Mouse (Mus musculus): ENCODE measurements around the gene Fzd9. TPM values are rescaled to one million over a fixed set of nuclear protein-coding genes. Genes with fewer than 3 reads are reported as not detected.
"Not testable (repeated sequence)": the region's sequence is repeated elsewhere in the genome, so short reads cannot be mapped to it uniquely, and the experiment has no call there.

Gene Fzd9
- polyA plus RNA-seq, 1 experiment from 2014 or later, result 0.72 TPM

DNA sequence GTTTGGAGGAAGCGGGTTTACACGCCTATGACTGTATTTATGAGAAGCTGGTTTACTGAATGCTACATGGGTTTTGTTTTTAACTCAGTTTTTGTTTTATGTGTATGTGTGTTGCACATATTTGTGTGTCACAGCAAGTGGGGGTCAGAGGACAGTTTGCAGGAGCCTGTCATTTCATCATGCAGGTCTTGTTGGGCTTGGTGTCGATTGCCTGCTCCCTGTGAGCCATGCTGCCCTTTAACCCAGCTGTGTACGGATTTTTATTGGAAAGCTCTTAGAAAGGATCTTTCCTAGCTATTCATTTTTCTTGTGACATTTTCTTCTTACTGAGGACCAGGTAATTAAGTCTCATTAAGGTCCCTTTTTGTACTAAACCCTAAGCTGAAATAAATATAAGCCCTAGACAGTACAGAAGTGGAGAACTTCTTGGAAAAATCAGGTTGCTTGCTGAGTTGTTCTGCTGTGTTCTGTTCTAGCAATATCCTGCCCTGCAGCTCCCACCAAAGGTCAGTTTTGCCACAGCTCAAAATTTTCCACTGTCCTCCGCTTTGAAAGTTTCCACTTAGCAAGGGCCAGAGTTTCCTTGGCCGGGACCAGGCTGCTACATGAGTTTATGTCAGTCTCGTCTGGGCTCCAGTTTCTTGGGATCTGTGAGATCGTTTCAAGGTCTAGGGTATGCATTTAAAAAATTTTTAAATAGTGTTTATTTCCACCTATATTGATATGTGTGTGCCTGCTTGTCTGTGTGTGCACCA lies 17.7 kb downstream of the Fzd9 start:
- H3K27me3 ChIP-seq (ENCODE audit: insufficient read depth, low read length), result no peaks in the 10 kb centered on the region

DNA sequence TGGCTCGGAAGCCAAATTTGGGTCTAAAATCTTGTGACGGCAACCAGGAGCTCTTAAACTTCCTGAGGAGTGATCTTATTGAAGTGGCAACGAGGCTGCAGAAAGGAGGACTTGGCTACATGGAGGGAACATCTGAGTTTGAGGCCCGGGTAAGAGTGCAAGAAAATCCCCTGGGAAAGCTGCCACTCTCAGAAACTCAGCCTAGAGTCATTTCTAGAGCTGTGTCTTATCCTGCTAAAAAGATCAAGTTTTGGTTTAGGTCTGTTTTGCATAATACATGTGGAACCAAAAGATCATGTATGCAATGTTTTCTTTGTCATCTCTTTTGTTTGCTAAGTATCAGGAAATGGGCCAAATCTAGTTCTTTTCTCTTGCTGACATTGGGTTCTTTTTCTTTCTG lies 20.8 kb downstream of the Fzd9 start:
- H3K36me3 ChIP-seq (ENCODE audit: insufficient read depth, low read length), result peaks cover 82% of the 10 kb centered on the region
- no peak overlapping the region for H3K9ac ChIP-seq (replicated peaks; ENCODE audit: low read length)
- 88% methylated on average over 4 of the region's 4 CpGs for WGBS
- H3K4me2 ChIP-seq (replicated peaks; ENCODE audit: low read depth, low read length), result no peak overlapping the region
- no peaks in the 10 kb centered on the region for H3K4me1 ChIP-seq (ENCODE audit: insufficient read depth, low read length)
- H3K4me3 ChIP-seq (ENCODE audit: low read length), result no peak overlapping the region
- ATAC-seq (ENCODE audit: low FRiP score, low TSS enrichment), result no peak
- H3K27me3 ChIP-seq (ENCODE audit: insufficient read depth, low read length), result no peaks in the 10 kb centered on the region
- no peaks in the 10 kb centered on the region for H3K9me3 ChIP-seq (ENCODE audit: low read length)
- H3K27ac ChIP-seq (ENCODE audit: low read length), result no peak overlapping the region

More for the DNA sequence above, 17.7 kb downstream of the Fzd9 start:
- no peaks in the 10 kb centered on the region for H3K9me3 ChIP-seq (ENCODE audit: low read length)
- H3K4me3 ChIP-seq (ENCODE audit: low read length), result no peak overlapping the region
- H3K9ac ChIP-seq (replicated peaks; ENCODE audit: low read length), result no peak overlapping the region
- no peak overlapping the region for H3K27ac ChIP-seq (ENCODE audit: low read length)
- WGBS, result 83% methylated on average over 8 of the region's 8 CpGs
- H3K4me2 ChIP-seq (replicated peaks; ENCODE audit: low read depth, low read length), result no peak overlapping the region
- peaks cover 87% of the 10 kb centered on the region for H3K36me3 ChIP-seq (ENCODE audit: insufficient read depth, low read length)
- H3K4me1 ChIP-seq (ENCODE audit: insufficient read depth, low read length), result no peaks in the 10 kb centered on the region
- no peak for ATAC-seq (ENCODE audit: low FRiP score, low TSS enrichment)

DNA sequence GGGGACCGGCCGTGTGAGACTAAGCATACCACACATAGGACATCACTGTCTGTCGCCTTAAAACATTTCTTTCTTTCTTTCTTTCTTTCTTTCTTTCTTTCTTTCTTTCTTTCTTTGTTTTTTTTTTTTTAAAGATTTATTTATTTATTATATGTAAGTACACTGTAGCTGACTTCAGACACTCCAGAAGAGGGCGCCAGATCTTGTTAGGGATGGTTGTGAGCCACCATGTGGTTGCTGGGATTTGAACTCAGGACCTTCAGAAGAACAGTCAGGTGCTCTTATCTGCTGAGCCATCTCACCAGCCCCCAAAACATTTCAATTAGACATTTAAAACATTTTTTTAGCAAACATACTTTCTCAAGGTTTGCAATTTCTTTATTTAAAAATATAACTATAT lies 25.2 kb downstream of the Fzd9 start:
- not testable (repeated sequence) for H3K9ac ChIP-seq (replicated peaks; ENCODE audit: low read length); H3K27ac ChIP-seq (ENCODE audit: low read length); H3K27me3 ChIP-seq (ENCODE audit: insufficient read depth, low read length); H3K9me3 ChIP-seq (ENCODE audit: low read length); H3K4me1 ChIP-seq (ENCODE audit: insufficient read depth, low read length); H3K4me2 ChIP-seq (replicated peaks; ENCODE audit: low read depth, low read length); ATAC-seq (ENCODE audit: low FRiP score, low TSS enrichment); H3K4me3 ChIP-seq (ENCODE audit: low read length)
- peaks cover 83% of the 10 kb centered on the region for H3K36me3 ChIP-seq (ENCODE audit: insufficient read depth, low read length)
- 92% methylated on average over 4 of the region's 4 CpGs for WGBS

DNA sequence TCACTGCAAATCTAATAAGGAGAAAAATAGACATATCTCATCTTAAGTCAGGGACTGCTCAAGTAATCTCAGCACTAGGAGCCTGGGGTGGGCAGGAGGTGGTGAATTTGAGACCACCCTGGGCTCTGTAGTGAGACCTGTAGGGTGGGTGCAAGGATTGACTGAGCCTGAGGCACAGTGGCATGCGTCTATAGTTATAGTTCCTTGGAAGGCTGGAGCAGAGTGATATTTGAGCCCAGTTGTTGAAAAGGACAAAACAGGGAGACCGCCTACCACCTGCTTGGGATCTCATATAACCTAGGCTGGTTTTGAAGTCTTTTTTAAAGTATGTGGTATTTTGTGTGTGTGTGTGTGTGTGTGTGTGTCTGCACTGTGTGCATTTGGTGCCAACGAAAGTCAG lies 26.9 kb downstream of the Fzd9 start:
- peaks cover 79% of the 10 kb centered on the region for H3K36me3 ChIP-seq (ENCODE audit: insufficient read depth, low read length)
- no peak overlapping the region for H3K9ac ChIP-seq (replicated peaks; ENCODE audit: low read length)
- no peaks in the 10 kb centered on the region for H3K4me1 ChIP-seq (ENCODE audit: insufficient read depth, low read length)
- no peaks in the 10 kb centered on the region for H3K9me3 ChIP-seq (ENCODE audit: low read length)
- H3K4me3 ChIP-seq (ENCODE audit: low read length), result no peak overlapping the region
- ATAC-seq (ENCODE audit: low FRiP score, low TSS enrichment), result no peak
- H3K27ac ChIP-seq (ENCODE audit: low read length), result no peak overlapping the region
- no peak overlapping the region for H3K4me2 ChIP-seq (replicated peaks; ENCODE audit: low read depth, low read length)
- no peaks in the 10 kb centered on the region for H3K27me3 ChIP-seq (ENCODE audit: insufficient read depth, low read length)
- 86% methylated on average over 3 of the region's 3 CpGs for WGBS

DNA sequence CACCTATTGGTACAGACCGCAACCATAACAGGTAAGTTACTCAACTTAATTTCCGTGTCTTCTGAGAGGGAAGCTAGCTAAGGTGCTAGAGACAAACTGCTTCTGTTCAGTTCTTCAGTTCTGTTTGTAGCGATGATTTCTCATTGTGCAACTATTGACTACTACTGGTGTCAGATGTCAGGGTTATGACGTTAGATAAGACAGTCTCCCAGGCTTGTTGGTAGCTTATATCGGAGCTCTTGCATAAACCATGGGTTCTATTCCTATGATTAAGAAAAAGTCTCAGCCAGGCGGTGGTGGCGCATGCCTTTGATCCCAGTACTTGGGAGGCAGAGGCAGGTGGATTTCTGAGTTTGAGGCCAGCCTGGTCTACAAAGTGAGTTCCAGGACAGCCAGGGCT lies 29.0 kb downstream of the Fzd9 start:
- Histone ChIP-seq H3K4me2 (replicated peaks; ENCODE audit: low read depth, low read length) (no peak overlapping the region), H3K27me3 (ENCODE audit: insufficient read depth, low read length) (no peaks in the 10 kb centered on the region), H3K36me3 (ENCODE audit: insufficient read depth, low read length) (peaks cover 80% of the 10 kb centered on the region), H3K27ac (ENCODE audit: low read length) (no peak overlapping the region), H3K9me3 (ENCODE audit: low read length) (no peaks in the 10 kb centered on the region), H3K9ac (replicated peaks; ENCODE audit: low read length) (no peak overlapping the region), H3K4me3 (ENCODE audit: low read length) (no peak overlapping the region), H3K4me1 (ENCODE audit: insufficient read depth, low read length) (no peaks in the 10 kb centered on the region)
- 93% methylated on average over 7 of the region's 7 CpGs for WGBS
- ATAC-seq (ENCODE audit: low FRiP score, low TSS enrichment), result no peak

DNA sequence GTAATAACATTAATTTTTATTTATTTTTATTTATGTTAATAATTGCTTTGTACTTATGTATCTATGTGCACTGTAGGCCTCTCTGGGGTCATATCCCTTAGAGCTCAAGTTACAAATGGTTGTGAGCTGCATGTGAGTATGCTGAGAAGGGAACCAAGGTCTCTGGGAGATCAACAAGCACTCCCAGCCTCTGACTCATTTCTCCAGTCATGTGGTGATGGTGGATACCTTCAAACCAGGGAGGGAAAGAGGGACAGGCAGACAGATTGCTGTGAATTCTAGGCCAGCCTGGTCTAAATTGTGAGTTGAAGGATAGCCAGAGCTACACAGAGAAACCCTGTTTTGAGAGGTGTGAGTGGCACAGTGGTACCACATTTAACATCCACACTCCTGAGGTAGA lies 30.1 kb downstream of the Fzd9 start:
- Histone ChIP-seq H3K27ac (ENCODE audit: low read length) (no peak overlapping the region), H3K4me3 (ENCODE audit: low read length) (no peak overlapping the region), H3K27me3 (ENCODE audit: insufficient read depth, low read length) (no peaks in the 10 kb centered on the region), H3K4me2 (replicated peaks; ENCODE audit: low read depth, low read length) (no peak overlapping the region), H3K9me3 (ENCODE audit: low read length) (no peaks in the 10 kb centered on the region), H3K4me1 (ENCODE audit: insufficient read depth, low read length) (no peaks in the 10 kb centered on the region), H3K36me3 (ENCODE audit: insufficient read depth, low read length) (peaks cover 83% of the 10 kb centered on the region), H3K9ac (replicated peaks; ENCODE audit: low read length) (no peak overlapping the region)
- no peak for ATAC-seq (ENCODE audit: low FRiP score, low TSS enrichment)

DNA sequence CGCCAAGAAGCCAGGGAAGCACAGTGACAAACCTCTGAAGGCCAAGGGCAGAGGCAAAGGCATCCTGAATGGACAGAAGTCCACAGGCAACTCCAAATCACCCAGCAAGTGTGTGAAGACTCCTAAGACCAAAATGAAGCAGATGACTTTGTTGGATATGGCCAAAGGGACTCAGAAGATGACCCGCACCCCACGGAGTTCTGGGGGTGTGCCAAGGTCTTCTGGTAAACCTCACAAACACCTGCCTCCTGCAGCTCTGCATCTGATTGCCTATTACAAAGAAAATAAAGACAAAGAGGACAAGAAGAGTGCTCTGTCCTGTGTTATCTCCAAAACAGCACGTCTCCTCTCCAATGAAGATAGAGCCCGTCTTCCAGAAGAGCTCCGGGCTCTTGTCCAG lies 34.2 kb downstream of the Fzd9 start:
- H3K36me3 ChIP-seq (ENCODE audit: insufficient read depth, low read length), result peaks cover 83% of the 10 kb centered on the region
- no peak for ATAC-seq (ENCODE audit: low FRiP score, low TSS enrichment)
- no peak overlapping the region for H3K4me3 ChIP-seq (ENCODE audit: low read length)
- no peak overlapping the region for H3K27ac ChIP-seq (ENCODE audit: low read length)
- H3K9me3 ChIP-seq (ENCODE audit: low read length), result no peaks in the 10 kb centered on the region
- 93% methylated on average over 6 of the region's 6 CpGs for WGBS
- H3K27me3 ChIP-seq (ENCODE audit: insufficient read depth, low read length), result no peaks in the 10 kb centered on the region
- no peaks in the 10 kb centered on the region for H3K4me1 ChIP-seq (ENCODE audit: insufficient read depth, low read length)
- H3K4me2 ChIP-seq (replicated peaks; ENCODE audit: low read depth, low read length), result no peak overlapping the region
- no peak overlapping the region for H3K9ac ChIP-seq (replicated peaks; ENCODE audit: low read length)

DNA sequence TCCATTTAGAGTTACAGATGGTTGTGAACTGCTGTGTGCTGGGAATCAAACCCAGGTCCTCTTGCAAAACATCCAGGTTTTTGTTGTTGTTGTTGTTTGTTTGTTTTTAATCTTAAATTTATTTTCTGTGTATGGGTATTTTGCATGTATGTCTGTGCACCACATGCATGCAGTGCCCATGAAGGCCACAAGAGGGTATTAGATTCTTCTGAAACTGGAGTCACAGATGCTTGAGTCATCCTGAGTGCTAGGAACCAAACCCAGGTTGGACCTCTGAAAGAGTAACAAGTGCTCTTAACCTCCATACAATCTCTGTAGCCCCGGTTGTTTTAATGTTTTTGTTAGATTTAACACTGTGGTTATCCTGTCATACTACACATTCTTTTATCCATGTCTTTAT lies 42.8 kb downstream of the Fzd9 start:
- Histone ChIP-seq H3K9ac (replicated peaks; ENCODE audit: low read length) (no peak overlapping the region), H3K9me3 (ENCODE audit: low read length) (no peaks in the 10 kb centered on the region), H3K4me3 (ENCODE audit: low read length) (no peak overlapping the region), H3K27ac (ENCODE audit: low read length) (no peak overlapping the region), H3K4me1 (ENCODE audit: insufficient read depth, low read length) (no peaks in the 10 kb centered on the region), H3K27me3 (ENCODE audit: insufficient read depth, low read length) (no peaks in the 10 kb centered on the region), H3K36me3 (ENCODE audit: insufficient read depth, low read length) (peaks cover 74% of the 10 kb centered on the region), H3K4me2 (replicated peaks; ENCODE audit: low read depth, low read length) (no peak overlapping the region)
- WGBS, result 91% methylated on average over 1 of the region's 1 CpGs
- no peak for ATAC-seq (ENCODE audit: low FRiP score, low TSS enrichment)

DNA sequence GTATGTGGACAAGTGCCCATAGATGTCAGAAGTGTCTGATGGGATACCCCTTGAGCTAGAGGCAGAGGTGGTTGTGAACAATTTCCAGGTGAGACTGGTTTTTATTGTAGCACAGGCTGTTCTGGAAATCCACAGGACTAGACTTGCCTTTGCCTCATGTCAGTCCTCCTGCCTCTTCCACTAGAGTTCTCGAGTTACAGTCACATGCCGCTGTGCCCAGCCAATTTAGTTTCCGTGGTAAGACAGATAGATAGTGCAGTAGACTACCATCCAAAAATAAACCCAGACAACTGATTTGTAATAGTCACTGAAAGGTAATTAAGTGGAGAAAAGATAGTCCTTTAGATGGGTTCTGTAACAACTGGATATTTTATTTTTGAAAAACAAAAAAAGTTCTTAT lies 48.3 kb downstream of the Fzd9 start:
- no peak overlapping the region for H3K4me2 ChIP-seq (replicated peaks; ENCODE audit: low read depth, low read length)

More for the DNA sequence above, 48.3 kb downstream of the Fzd9 start:
- Histone ChIP-seq H3K27me3 (ENCODE audit: insufficient read depth, low read length) (no peaks in the 10 kb centered on the region), H3K36me3 (ENCODE audit: insufficient read depth, low read length) (peaks cover 70% of the 10 kb centered on the region), H3K4me1 (ENCODE audit: insufficient read depth, low read length) (no peaks in the 10 kb centered on the region), H3K4me3 (ENCODE audit: low read length) (no peak overlapping the region), H3K9ac (replicated peaks; ENCODE audit: low read length) (no peak overlapping the region), H3K27ac (ENCODE audit: low read length) (no peak overlapping the region), H3K9me3 (ENCODE audit: low read length) (no peaks in the 10 kb centered on the region)
- WGBS, result 50% methylated on average over 3 of the region's 3 CpGs
- no peak for ATAC-seq (ENCODE audit: low FRiP score, low TSS enrichment)

Measured in kidney, embryonic 16.5 days (tissue).